Mouse (Mus musculus) MEL (cell line): ENCODE measurements around the gene Apbb2.

Experiments used
- CTCF ChIP-seq, 3 experiments: IDR thresholded peaks in 2 of 3; conservative IDR thresholded peaks in 1 of 3; 2 replicates each; pipeline ENCODE4 v1.5.1; 2011 to 2012; ENCODE audit warnings: low read length in 3 of 3, low read depth in 2 of 3, mild to moderate bottlenecking in 2 of 3, improper control_type of control experiment in 1 of 3, inconsistent platforms in 1 of 3, mixed read lengths in 1 of 3, moderate library complexity in 1 of 3; ENCODE audit not compliant: control insufficient read depth in 1 of 3, insufficient read depth in 1 of 3, poor library complexity in 1 of 3, severe bottlenecking in 1 of 3
- MAX ChIP-seq: IDR thresholded peaks from 2 replicates; pipeline ENCODE4 v1.6.1; 2011; ENCODE audit warnings: low read length, improper control_type of control experiment
- MEF2A ChIP-seq: IDR thresholded peaks from 2 replicates; pipeline ENCODE4 v1.6.1; 2014; ENCODE audit warnings: low read depth, mild to moderate bottlenecking, inconsistent platforms, low read length, improper control_type of control experiment; ENCODE audit not compliant: poor library complexity, insufficient replicate concordance, severe bottlenecking; ENCODE audit errors: extremely low read depth
- MYC ChIP-seq: IDR thresholded peaks from 2 replicates; pipeline ENCODE4 v1.6.1; 2011; ENCODE audit warnings: low read depth, mild to moderate bottlenecking, low read length, improper control_type of control experiment, moderate library complexity
- POLR2A ChIP-seq, 2 experiments: IDR thresholded peaks; 2 replicates each; pipeline ENCODE4 v1.6.1; 2011 to 2012; ENCODE audit warnings: low read length in 2 of 2, mild to moderate bottlenecking in 2 of 2, control low read depth in 1 of 2, improper control_type of control experiment in 1 of 2, low read depth in 1 of 2, moderate library complexity in 1 of 2; ENCODE audit not compliant: control insufficient read depth in 1 of 2, insufficient read depth in 1 of 2, poor library complexity in 1 of 2
- POLR2AphosphoS2 ChIP-seq: IDR thresholded peaks from 2 replicates; pipeline ENCODE4 v1.6.1; 2011; ENCODE audit warnings: low read length, improper control_type of control experiment
- ZMIZ1 ChIP-seq: IDR thresholded peaks from 2 replicates; pipeline ENCODE4 v1.6.1; 2012; ENCODE audit warnings: low read depth, mild to moderate bottlenecking, inconsistent platforms, low read length, improper control_type of control experiment, moderate library complexity

DNA sequence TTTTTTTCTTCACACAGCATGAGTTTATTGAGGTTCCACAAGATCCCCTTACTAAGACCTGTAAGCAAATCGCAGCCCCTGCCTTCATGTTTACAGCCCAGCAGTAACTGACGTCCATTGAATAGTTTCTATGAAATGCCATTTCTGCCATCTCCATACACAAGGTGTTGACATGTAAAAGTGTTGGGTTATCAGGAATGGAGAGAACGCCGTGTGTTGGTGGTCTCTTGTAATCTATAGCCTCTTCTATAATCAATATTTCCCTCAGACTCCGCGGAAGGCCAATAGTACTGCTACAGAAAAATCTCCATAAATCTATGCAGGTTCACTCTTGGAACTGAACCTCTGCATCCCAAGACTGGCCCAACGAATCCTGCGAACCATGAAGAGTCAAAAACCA is 1.1 kb upstream of the Apbb2 start:
- TF ChIP-seq MYC (no peak), POLR2A (IDR thresholded peaks at IDR 0.05; ENCODE audit: control insufficient read depth in 1 of 2, insufficient read depth in 1 of 2, low read depth in 1 of 2, low read length in 2 of 2, poor library complexity in 1 of 2) (no peak), MEF2A (no peak), CTCF (IDR thresholded peaks at IDR 0.05 in 2 of 3, conservative IDR thresholded peaks at IDR 0.05 in 1 of 3; ENCODE audit: control insufficient read depth in 1 of 3, insufficient read depth in 1 of 3, low read depth in 2 of 3, low read length in 3 of 3, poor library complexity in 1 of 3, severe bottlenecking in 1 of 3) (no peak), MAX (no peak), ZMIZ1 (no peak), POLR2AphosphoS2 (no peak)
